Mouse (Mus musculus) G1E (cell line): Measurements from ENCODE around the gene Vps53. TPM values are rescaled to one million over a fixed set of nuclear protein-coding genes. Genes with fewer than 3 reads are reported as not detected.

Source experiments
- ATAC-seq: 2 replicates; pipeline ENCODE4 v1.8.0; 2016; ENCODE audit warnings: mild to moderate bottlenecking; ENCODE audit not compliant: insufficient number of reproducible peaks, poor library complexity, low FRiP score, severe bottlenecking; ENCODE audit errors: extremely low read depth
- DNase-seq: peaks from one replicate; pipeline ENCODE4 v3.0.0; 2012; ENCODE audit warnings: low spot score
- H3K27me3 ChIP-seq: 2 replicates; pipeline ENCODE4 v1.6.1; 2012; ENCODE audit warnings: mild to moderate bottlenecking, low read length, inconsistent platforms; ENCODE audit not compliant: insufficient read depth
- H3K36me3 ChIP-seq: replicated peaks from 2 replicates; pipeline ENCODE3; 2012; ENCODE audit warnings: mild to moderate bottlenecking, inconsistent platforms
- H3K4me1 ChIP-seq: 2 replicates; pipeline ENCODE4 v1.6.1; 2012; ENCODE audit warnings: low read depth, low read length, inconsistent platforms, mixed read lengths; ENCODE audit not compliant: insufficient read depth
- H3K4me3 ChIP-seq: 2 replicates; pipeline ENCODE4 v1.5.1; 2012; ENCODE audit warnings: low read depth, mild to moderate bottlenecking, inconsistent platforms, low read length, moderate library complexity, mixed read lengths
- H3K9me3 ChIP-seq: replicated peaks from 2 replicates; pipeline ENCODE4 v1.6.1; 2012; ENCODE audit warnings: inconsistent platforms
- CTCF ChIP-seq: IDR thresholded peaks from 2 replicates; pipeline ENCODE4 v1.5.1; 2012; ENCODE audit warnings: low read depth, low read length, inconsistent platforms, mixed read lengths
- GATA1 ChIP-seq: IDR thresholded peaks from 2 replicates; pipeline ENCODE4 v1.6.1; 2012; ENCODE audit warnings: borderline replicate concordance, low read length, inconsistent platforms, mixed read lengths
- GATA2 ChIP-seq: IDR thresholded peaks from 2 replicates; pipeline ENCODE4 v1.6.1; 2012; ENCODE audit warnings: low read depth, low read length, inconsistent platforms, borderline replicate concordance
- POLR2AphosphoS5 ChIP-seq: IDR thresholded peaks from 2 replicates; pipeline ENCODE4 v1.6.1; 2012; ENCODE audit warnings: low read depth, low read length, inconsistent platforms; ENCODE audit not compliant: insufficient replicate concordance
- TAL1 ChIP-seq: conservative IDR thresholded peaks from 2 replicates; pipeline ENCODE4 v1.6.1; 2012; ENCODE audit warnings: low read depth, low read length, inconsistent platforms, mixed read lengths
- polyA plus RNA-seq: library from polyadenylated mRNA; stranded (reverse); fragments of >175 nt; gene quantifications from 2 replicates; pipeline ENCODE4 v1.2.3, GENCODE M21; 2012
- total RNA-seq, 2 experiments: library from RNA; stranded (forward) in 1 of 2; stranded (reverse) in 1 of 2; fragments of 200-1000 nt in 1 of 2; fragments of >200 nt in 1 of 2; fragmentation: Nextera tagmentation in 1 of 2; gene quantifications; 2 replicates each; pipeline ENCODE4 v1.2.3; 2014 to 2017

Vps53 gene
- total and polyA plus RNA-seq, 3 experiments, result 26.1 to 39.3 (median 35.5) TPM

DNA sequence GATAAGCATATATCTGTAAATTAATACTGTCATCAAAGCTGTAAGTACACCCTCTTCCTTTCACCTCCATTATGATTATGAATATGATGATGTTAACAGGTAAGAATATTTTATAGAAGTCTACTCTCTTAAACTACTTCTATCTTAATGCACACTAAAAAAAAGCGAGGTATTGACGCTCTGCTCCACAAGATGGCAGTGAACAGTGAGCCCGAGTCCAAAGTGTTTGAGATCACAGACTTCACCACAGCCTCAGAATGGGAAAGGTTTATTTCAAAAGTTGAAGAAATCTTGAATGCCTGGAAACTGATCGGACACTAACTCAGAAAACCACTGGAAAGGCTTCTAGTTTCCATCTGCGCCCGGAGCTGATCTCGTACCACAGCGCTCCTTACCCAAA is 85.8 kb downstream of the Vps53 start:
- Histone ChIP-seq H3K4me3 (no peak overlapping the region), H3K36me3 (peaks cover 40% of the 10 kb centered on the region), H3K9me3 (no peaks in the 10 kb centered on the region), H3K27me3 (no peaks in the 10 kb centered on the region), H3K4me1 (no peaks in the 10 kb centered on the region)
- TF ChIP-seq GATA2 (no peak), GATA1 (no peak), TAL1 (no peak), POLR2AphosphoS5 (no peak)
- DNase-seq (no peak), ATAC-seq (no peak)

DNA sequence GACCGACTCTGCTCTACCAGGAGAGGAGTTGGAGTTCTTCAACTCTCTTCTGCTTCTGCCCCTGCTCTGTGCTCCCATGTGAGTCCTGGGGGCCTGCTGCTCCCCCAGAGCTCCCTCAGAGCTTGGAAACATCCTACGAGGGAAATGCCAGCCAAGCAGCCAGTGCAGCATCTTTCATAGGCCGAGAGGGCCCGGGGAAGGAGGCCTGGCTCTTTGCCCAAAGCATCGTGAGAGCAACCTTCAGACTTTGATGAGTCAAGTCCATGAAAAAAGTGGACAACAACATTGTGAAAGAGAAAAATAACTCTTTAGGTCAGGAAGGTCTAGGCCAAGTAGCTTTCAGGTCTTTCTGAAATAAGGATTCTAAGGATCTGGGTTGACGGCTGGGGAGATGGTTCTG is 89.7 kb downstream of the Vps53 start:
- peaks cover 5% of the 10 kb centered on the region for H3K4me1 ChIP-seq
- no peak for TF ChIP-seq POLR2AphosphoS5
- no peak for TF ChIP-seq CTCF
- TF ChIP-seq GATA1, result no peak
- TF ChIP-seq TAL1, result no peak
- no peak for TF ChIP-seq GATA2
- H3K4me3 ChIP-seq, result no peak overlapping the region
- H3K9me3 ChIP-seq, result no peaks in the 10 kb centered on the region
- ATAC-seq (no peak), DNase-seq (no peak)
- no peaks in the 10 kb centered on the region for H3K27me3 ChIP-seq
- H3K36me3 ChIP-seq, result peaks cover 55% of the 10 kb centered on the region

DNA sequence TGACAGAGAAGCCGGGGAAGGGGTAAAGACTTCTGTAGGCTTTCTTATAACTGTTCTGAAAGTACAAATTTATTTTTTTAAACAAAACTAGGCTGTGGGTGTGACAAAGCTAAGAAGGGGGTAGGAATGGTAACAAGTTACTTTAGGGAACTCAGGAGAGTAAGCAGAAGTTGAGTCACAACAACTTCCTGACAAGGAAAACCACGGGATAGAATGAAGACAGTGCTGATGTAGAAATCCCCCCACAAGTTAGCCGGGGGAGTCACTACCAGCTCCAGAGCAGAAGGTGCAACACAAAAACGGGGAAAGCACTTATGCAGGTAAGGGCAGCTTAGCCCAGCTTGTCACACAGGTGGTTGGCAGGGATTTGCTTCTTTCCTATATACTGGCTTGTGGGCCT is 90.9 kb downstream of the Vps53 start:
- no peak for TF ChIP-seq GATA2
- TF ChIP-seq GATA1, result no peak
- TF ChIP-seq CTCF, result no peak
- peaks cover 60% of the 10 kb centered on the region for H3K36me3 ChIP-seq
- no peak for ATAC-seq

DNA sequence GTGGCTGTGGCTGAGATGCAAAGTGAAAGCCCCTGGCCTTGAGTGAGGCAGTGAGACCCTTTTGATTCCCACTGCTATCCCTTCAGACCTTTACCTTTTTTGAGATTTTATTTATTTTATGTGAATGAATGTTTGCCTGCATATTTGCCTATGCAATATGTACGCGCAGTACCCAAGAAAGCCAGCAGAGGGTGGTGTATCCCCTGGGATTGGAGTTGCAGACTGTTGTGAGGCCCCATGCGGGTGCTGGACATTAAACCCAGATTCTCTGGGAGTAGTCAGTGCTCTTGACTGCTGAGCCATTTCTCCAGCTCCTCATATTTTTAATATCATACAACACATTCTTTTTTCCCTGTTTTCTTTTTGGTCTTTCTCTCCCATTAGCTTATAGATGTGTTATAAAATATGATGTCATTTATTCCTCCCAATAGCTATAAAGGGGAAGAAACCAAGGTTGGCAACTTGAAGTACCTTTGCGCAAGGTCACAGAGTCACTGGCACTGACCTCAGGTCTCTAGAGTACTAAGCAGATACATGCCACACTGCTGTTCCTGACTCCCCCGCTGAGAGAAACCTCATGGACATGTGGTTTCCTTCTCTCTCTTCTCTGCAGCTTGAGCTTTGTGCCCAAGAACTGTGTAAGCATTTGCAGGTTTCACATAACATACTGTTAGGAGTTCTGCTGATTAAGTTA is 93.4 kb downstream of the Vps53 start:
- no peak for TF ChIP-seq GATA2
- TF ChIP-seq GATA1, result no peak
- TF ChIP-seq CTCF, result peak; percentile 68
- no peak for TF ChIP-seq TAL1
- no peak for TF ChIP-seq POLR2AphosphoS5
- no peak for ATAC-seq
- Histone ChIP-seq H3K9me3 (no peaks in the 10 kb centered on the region), H3K36me3 (peaks cover 62% of the 10 kb centered on the region), H3K4me3 (no peak overlapping the region), H3K27me3 (no peaks in the 10 kb centered on the region), H3K4me1 (peaks cover 5% of the 10 kb centered on the region)
- peak; percentile 14 for DNase-seq

More for the DNA sequence above, 90.9 kb downstream of the Vps53 start:
- DNase-seq, result no peak
- Histone ChIP-seq H3K4me1 (peaks cover 5% of the 10 kb centered on the region), H3K9me3 (no peaks in the 10 kb centered on the region), H3K4me3 (no peak overlapping the region), H3K27me3 (no peaks in the 10 kb centered on the region)

DNA sequence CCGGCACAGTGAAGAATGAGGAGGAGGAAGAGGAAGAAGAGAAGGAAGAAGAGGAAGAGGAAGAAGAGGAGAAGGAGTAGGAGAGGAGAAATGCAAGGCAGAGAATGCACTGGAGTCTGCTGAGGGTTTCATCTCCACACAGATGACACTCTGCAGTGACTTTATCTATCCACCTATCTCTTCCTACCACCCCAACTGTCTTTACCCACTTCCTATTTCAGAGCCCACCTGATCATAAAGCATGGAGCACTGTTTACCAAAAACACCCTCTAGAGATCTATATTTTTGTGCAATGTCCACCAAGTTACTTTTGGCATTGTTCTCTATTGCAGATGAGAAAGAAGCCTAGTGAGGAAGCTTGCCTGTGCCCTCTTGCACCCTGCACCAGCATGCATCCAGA is 94.5 kb downstream of the Vps53 start:
- DNase-seq (no peak), ATAC-seq (no peak)
- TF ChIP-seq POLR2AphosphoS5 (no peak), GATA1 (no peak), CTCF (no peak), TAL1 (no peak), GATA2 (no peak)
- Histone ChIP-seq H3K27me3 (no peaks in the 10 kb centered on the region), H3K9me3 (no peaks in the 10 kb centered on the region), H3K4me3 (no peak overlapping the region), H3K4me1 (peaks cover 5% of the 10 kb centered on the region), H3K36me3 (peaks cover 64% of the 10 kb centered on the region)

DNA sequence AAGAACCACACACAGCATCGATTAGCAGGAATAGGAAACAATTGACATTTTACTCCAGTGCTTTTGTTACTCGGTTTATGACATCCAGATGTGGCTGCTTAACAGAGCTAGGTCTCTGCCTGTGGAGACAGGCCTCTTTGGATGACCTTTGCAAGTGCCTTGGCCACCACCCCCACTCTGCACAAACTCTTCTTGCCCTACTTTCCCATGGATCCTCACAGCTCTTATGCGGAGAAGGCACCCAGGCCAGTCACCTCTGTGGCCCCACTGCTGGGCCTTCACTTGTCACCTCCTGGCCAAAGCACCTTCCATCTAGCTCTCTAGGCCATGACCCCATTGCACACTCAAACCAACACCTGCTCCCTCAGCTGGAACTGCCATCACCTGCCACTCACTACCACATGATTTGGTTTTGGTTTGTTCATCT is 95.5 kb downstream of the Vps53 start:
- DNase-seq, result no peak
- Histone ChIP-seq H3K4me1 (peaks cover 5% of the 10 kb centered on the region), H3K9me3 (no peaks in the 10 kb centered on the region), H3K4me3 (no peak overlapping the region), H3K36me3 (peaks cover 62% of the 10 kb centered on the region), H3K27me3 (no peaks in the 10 kb centered on the region)
- TF ChIP-seq TAL1 (no peak), POLR2AphosphoS5 (no peak), GATA2 (no peak), GATA1 (no peak), CTCF (no peak)
- ATAC-seq, result no peak
